Mouse (Mus musculus) MEL (cell line): ENCODE results near the gene Tsr1. TPM values are rescaled to one million over a fixed set of nuclear protein-coding genes. Genes with fewer than 3 reads are reported as not detected.

Experiments
- DNase-seq: peaks from one replicate; pipeline ENCODE4 v3.0.0; 2011; ENCODE audit warnings: low read depth, low spot score
- H3K27ac ChIP-seq: 2 replicates; pipeline ENCODE4 v1.5.1; 2012; ENCODE audit warnings: low read depth, mild to moderate bottlenecking, control low read depth, low read length, moderate library complexity; ENCODE audit not compliant: control insufficient read depth
- H3K27me3 ChIP-seq, 2 experiments: fragments of 150-350 bp in 1 of 2; sonication (generic) in 1 of 2; 2 replicates each; pipeline ENCODE4 v1.6.1; 2012; ENCODE audit warnings: low read length in 2 of 2, mild to moderate bottlenecking in 2 of 2, improper control_type of control experiment in 1 of 2, moderate library complexity in 1 of 2; ENCODE audit not compliant: insufficient read depth in 2 of 2, control insufficient read depth in 1 of 2
- H3K36me3 ChIP-seq, 2 experiments: 2 replicates each; pipeline ENCODE4 v1.6.1; 2012 to 2014; ENCODE audit warnings: low read length in 2 of 2, improper control_type of control experiment in 1 of 2, inconsistent platforms in 1 of 2, mild to moderate bottlenecking in 1 of 2; ENCODE audit not compliant: insufficient read depth in 2 of 2, control insufficient read depth in 1 of 2
- H3K4me1 ChIP-seq, 2 experiments: fragments of 150-350 bp in 1 of 2; sonication (generic) in 1 of 2; 2 replicates each; pipeline ENCODE4 v1.6.1; 2012; ENCODE audit warnings: low read length in 2 of 2, improper control_type of control experiment in 1 of 2, mild to moderate bottlenecking in 1 of 2; ENCODE audit not compliant: insufficient read depth in 2 of 2, control insufficient read depth in 1 of 2
- H3K4me3 ChIP-seq, 2 experiments: fragments of 150-350 bp in 1 of 2; sonication (generic) in 1 of 2; 2 replicates each; pipeline ENCODE4 v1.5.1; 2012; ENCODE audit warnings: low read depth in 2 of 2, low read length in 2 of 2, mild to moderate bottlenecking in 2 of 2, moderate library complexity in 2 of 2, control low read depth in 1 of 2, improper control_type of control experiment in 1 of 2; ENCODE audit not compliant: control insufficient read depth in 1 of 2, insufficient read depth in 1 of 2
- H3K79me2 ChIP-seq: 2 replicates; pipeline ENCODE4 v1.6.1; 2012; ENCODE audit warnings: mild to moderate bottlenecking, low read length, moderate library complexity; ENCODE audit not compliant: control insufficient read depth, poor library complexity, insufficient read depth
- H3K9ac ChIP-seq: 2 replicates; pipeline ENCODE4 v1.6.1; 2012; ENCODE audit warnings: low read depth, mild to moderate bottlenecking, control low read depth, low read length, moderate library complexity; ENCODE audit not compliant: control insufficient read depth, poor library complexity, severe bottlenecking
- H3K9me3 ChIP-seq: fragments of 150-350 bp; sonication (generic); replicated peaks from 2 replicates; pipeline ENCODE4 v1.6.1; 2012; ENCODE audit warnings: mild to moderate bottlenecking, low read length, improper control_type of control experiment, moderate library complexity; ENCODE audit not compliant: insufficient read depth
- BHLHE40 ChIP-seq: IDR thresholded peaks from 2 replicates; pipeline ENCODE4 v1.6.1; 2012; ENCODE audit warnings: low read depth, mild to moderate bottlenecking, inconsistent platforms, low read length, improper control_type of control experiment, borderline replicate concordance
- CHD1 ChIP-seq: IDR thresholded peaks from 2 replicates; pipeline ENCODE4 v1.6.1; 2012; ENCODE audit warnings: low read depth, mild to moderate bottlenecking, inconsistent platforms, low read length, improper control_type of control experiment
- CTCF ChIP-seq, 3 experiments: IDR thresholded peaks in 2 of 3; conservative IDR thresholded peaks in 1 of 3; 2 replicates each; pipeline ENCODE4 v1.5.1; 2011 to 2012; ENCODE audit warnings: low read length in 3 of 3, low read depth in 2 of 3, mild to moderate bottlenecking in 2 of 3, improper control_type of control experiment in 1 of 3, inconsistent platforms in 1 of 3, mixed read lengths in 1 of 3, moderate library complexity in 1 of 3; ENCODE audit not compliant: control insufficient read depth in 1 of 3, insufficient read depth in 1 of 3, poor library complexity in 1 of 3, severe bottlenecking in 1 of 3
- E2F4 ChIP-seq: IDR thresholded peaks from 2 replicates; pipeline ENCODE4 v1.6.1; 2011; ENCODE audit warnings: low read depth, low read length, improper control_type of control experiment, borderline replicate concordance
- ELF1 ChIP-seq: IDR thresholded peaks from 2 replicates; pipeline ENCODE4 v1.6.1; 2014; ENCODE audit warnings: low read depth, mild to moderate bottlenecking, inconsistent platforms, low read length, improper control_type of control experiment, moderate library complexity
- EP300 ChIP-seq, 2 experiments: IDR thresholded peaks; 2 replicates each; pipeline ENCODE4 v1.6.1; 2011; ENCODE audit warnings: improper control_type of control experiment in 2 of 2, low read length in 2 of 2, low read depth in 1 of 2, mild to moderate bottlenecking in 1 of 2
- GABPA ChIP-seq: IDR thresholded peaks from 2 replicates; pipeline ENCODE4 v1.6.1; 2012; ENCODE audit warnings: low read depth, mild to moderate bottlenecking, inconsistent platforms, low read length, improper control_type of control experiment, moderate library complexity
- HCFC1 ChIP-seq: IDR thresholded peaks from 2 replicates; pipeline ENCODE4 v1.6.1; 2012; ENCODE audit warnings: low read depth, mild to moderate bottlenecking, inconsistent platforms, low read length, improper control_type of control experiment, moderate library complexity
- JUND ChIP-seq: IDR thresholded peaks from 2 replicates; pipeline ENCODE4 v1.6.1; 2011; ENCODE audit warnings: low read depth, mild to moderate bottlenecking, improper control_type of control experiment, low read length
- KAT2A ChIP-seq: conservative IDR thresholded peaks from 2 replicates; pipeline ENCODE4 v1.6.1; 2012; ENCODE audit warnings: low read depth, low read length, improper control_type of control experiment, inconsistent platforms
- MAX ChIP-seq: IDR thresholded peaks from 2 replicates; pipeline ENCODE4 v1.6.1; 2011; ENCODE audit warnings: low read length, improper control_type of control experiment
- MAZ ChIP-seq: IDR thresholded peaks from 2 replicates; pipeline ENCODE4 v1.6.1; 2012; ENCODE audit warnings: low read depth, mild to moderate bottlenecking, inconsistent platforms, low read length, improper control_type of control experiment
- MEF2A ChIP-seq: IDR thresholded peaks from 2 replicates; pipeline ENCODE4 v1.6.1; 2014; ENCODE audit warnings: low read depth, mild to moderate bottlenecking, inconsistent platforms, low read length, improper control_type of control experiment; ENCODE audit not compliant: poor library complexity, insufficient replicate concordance, severe bottlenecking; ENCODE audit errors: extremely low read depth
- MXI1 ChIP-seq: IDR thresholded peaks from 2 replicates; pipeline ENCODE4 v1.6.1; 2011; ENCODE audit warnings: mild to moderate bottlenecking, low read depth, low read length, improper control_type of control experiment
- MYB ChIP-seq: IDR thresholded peaks from 2 replicates; pipeline ENCODE4 v1.6.1; 2011; ENCODE audit warnings: mild to moderate bottlenecking, low read depth, low read length, improper control_type of control experiment
- MYC ChIP-seq: IDR thresholded peaks from 2 replicates; pipeline ENCODE4 v1.6.1; 2011; ENCODE audit warnings: low read depth, mild to moderate bottlenecking, low read length, improper control_type of control experiment, moderate library complexity
- NRF1 ChIP-seq: IDR thresholded peaks from 2 replicates; pipeline ENCODE4 v1.6.1; 2014; ENCODE audit warnings: low read depth, mild to moderate bottlenecking, inconsistent platforms, low read length, improper control_type of control experiment, moderate library complexity; ENCODE audit not compliant: poor library complexity, insufficient read depth, severe bottlenecking
- POLR2A ChIP-seq, 2 experiments: IDR thresholded peaks; 2 replicates each; pipeline ENCODE4 v1.6.1; 2011 to 2012; ENCODE audit warnings: low read length in 2 of 2, mild to moderate bottlenecking in 2 of 2, control low read depth in 1 of 2, improper control_type of control experiment in 1 of 2, low read depth in 1 of 2, moderate library complexity in 1 of 2; ENCODE audit not compliant: control insufficient read depth in 1 of 2, insufficient read depth in 1 of 2, poor library complexity in 1 of 2
- POLR2AphosphoS2 ChIP-seq: IDR thresholded peaks from 2 replicates; pipeline ENCODE4 v1.6.1; 2011; ENCODE audit warnings: low read length, improper control_type of control experiment
- RAD21 ChIP-seq: IDR thresholded peaks from 2 replicates; pipeline ENCODE4 v1.6.1; 2011; ENCODE audit warnings: mild to moderate bottlenecking, low read depth, low read length, improper control_type of control experiment
- RCOR1 ChIP-seq: IDR thresholded peaks from 2 replicates; pipeline ENCODE4 v1.6.1; 2012; ENCODE audit warnings: low read depth, mild to moderate bottlenecking, inconsistent platforms, low read length, improper control_type of control experiment
- SIN3A ChIP-seq: IDR thresholded peaks from 2 replicates; pipeline ENCODE4 v1.6.1; 2012; ENCODE audit warnings: low read length, improper control_type of control experiment, inconsistent platforms
- TAL1 ChIP-seq: IDR thresholded peaks from 2 replicates; pipeline ENCODE4 v1.6.1; 2012; ENCODE audit warnings: mild to moderate bottlenecking, inconsistent platforms, low read length, moderate library complexity, mixed read lengths
- TCF12 ChIP-seq: IDR thresholded peaks from 2 replicates; pipeline ENCODE4 v1.6.1; 2014; ENCODE audit warnings: low read depth, mild to moderate bottlenecking, inconsistent platforms, low read length, improper control_type of control experiment, moderate library complexity
- UBTF ChIP-seq: IDR thresholded peaks from 2 replicates; pipeline ENCODE4 v1.6.1; 2012; ENCODE audit warnings: low read depth, mild to moderate bottlenecking, inconsistent platforms, low read length, improper control_type of control experiment, moderate library complexity, borderline replicate concordance; ENCODE audit not compliant: insufficient read depth
- USF1 ChIP-seq: IDR thresholded peaks from 2 replicates; pipeline ENCODE4 v1.6.1; 2014; ENCODE audit warnings: low read depth, mild to moderate bottlenecking, inconsistent platforms, low read length, improper control_type of control experiment, moderate library complexity
- USF2 ChIP-seq, 2 experiments: IDR thresholded peaks; 2 replicates each; pipeline ENCODE4 v1.6.1; 2011 to 2012; ENCODE audit warnings: improper control_type of control experiment in 2 of 2, low read length in 2 of 2, borderline replicate concordance in 1 of 2, inconsistent platforms in 1 of 2, low read depth in 1 of 2, mild to moderate bottlenecking in 1 of 2; ENCODE audit not compliant: insufficient read depth in 1 of 2
- ZC3H11A ChIP-seq: IDR thresholded peaks from 2 replicates; pipeline ENCODE4 v1.6.1; 2012; ENCODE audit warnings: low read depth, mild to moderate bottlenecking, inconsistent platforms, low read length, improper control_type of control experiment
- ZMIZ1 ChIP-seq: IDR thresholded peaks from 2 replicates; pipeline ENCODE4 v1.6.1; 2012; ENCODE audit warnings: low read depth, mild to moderate bottlenecking, inconsistent platforms, low read length, improper control_type of control experiment, moderate library complexity
- ZNF384 ChIP-seq: IDR thresholded peaks from 2 replicates; pipeline ENCODE4 v1.6.1; 2012; ENCODE audit warnings: low read depth, mild to moderate bottlenecking, inconsistent platforms, low read length, improper control_type of control experiment
- polyA plus RNA-seq, 2 experiments: library from polyadenylated mRNA; stranded (reverse) in 1 of 2; unstranded in 1 of 2; fragments of >175 nt in 1 of 2; fragments of >200 nt in 1 of 2; gene quantifications; 2 replicates each; pipeline versions ENCODE4 v1.2.1 to v1.2.4; 2012; ENCODE audit warnings: low replicate concordance in 2 of 2, low read depth in 1 of 2; ENCODE audit not compliant: insufficient read length in 2 of 2, insufficient read depth in 1 of 2, missing spikeins in 1 of 2
- total RNA-seq: library from RNA; depleted of rRNA; stranded (reverse); fragments of 300-350 nt; gene quantifications from 2 replicates; pipeline ENCODE4 v1.2.3, GENCODE M21; 2012

Tsr1 gene
- total and polyA plus RNA-seq, 3 experiments, result 123 to 178 (median 129) TPM

DNA sequence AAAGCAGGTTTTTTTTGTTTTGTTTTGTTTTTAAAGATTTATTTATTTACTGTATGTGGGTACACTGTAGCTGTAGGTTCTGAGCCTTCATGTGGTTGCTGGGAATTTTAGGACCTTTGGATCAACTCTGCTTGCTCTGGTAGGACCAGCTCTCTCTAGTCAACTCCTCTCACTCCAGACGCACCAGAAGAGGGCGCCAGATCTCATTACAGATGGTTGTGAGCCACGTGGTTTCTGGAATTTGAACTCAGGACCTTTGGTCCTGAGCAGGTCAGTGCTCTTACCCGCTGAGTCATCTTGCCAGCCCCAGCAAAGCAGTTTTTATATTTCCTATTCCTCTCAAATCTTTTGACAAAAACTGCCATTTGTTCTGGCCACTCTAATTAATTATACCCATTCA lies 26.3 kb downstream of the Tsr1 start (continued):
- 0 out of 4 replicates have a peak, but pooled peaks of 1 of the 2 experiments have one; percentile 7 for TF ChIP-seq USF2 (IDR thresholded peaks at IDR 0.05; ENCODE audit: borderline replicate concordance in 1 of 2, insufficient read depth in 1 of 2, low read depth in 1 of 2, low read length in 2 of 2)
- TF ChIP-seq RAD21, result peak; percentile 7; the same call in 1 of the 2 replicates
- TF ChIP-seq RCOR1, result no peak
- no peak for TF ChIP-seq ZMIZ1
- no peak for TF ChIP-seq ZNF384
- TF ChIP-seq MAZ, result no peak
- TF ChIP-seq CHD1, result no peak
- no peak for TF ChIP-seq HCFC1
- peak; percentile 92 for TF ChIP-seq MYC

DNA sequence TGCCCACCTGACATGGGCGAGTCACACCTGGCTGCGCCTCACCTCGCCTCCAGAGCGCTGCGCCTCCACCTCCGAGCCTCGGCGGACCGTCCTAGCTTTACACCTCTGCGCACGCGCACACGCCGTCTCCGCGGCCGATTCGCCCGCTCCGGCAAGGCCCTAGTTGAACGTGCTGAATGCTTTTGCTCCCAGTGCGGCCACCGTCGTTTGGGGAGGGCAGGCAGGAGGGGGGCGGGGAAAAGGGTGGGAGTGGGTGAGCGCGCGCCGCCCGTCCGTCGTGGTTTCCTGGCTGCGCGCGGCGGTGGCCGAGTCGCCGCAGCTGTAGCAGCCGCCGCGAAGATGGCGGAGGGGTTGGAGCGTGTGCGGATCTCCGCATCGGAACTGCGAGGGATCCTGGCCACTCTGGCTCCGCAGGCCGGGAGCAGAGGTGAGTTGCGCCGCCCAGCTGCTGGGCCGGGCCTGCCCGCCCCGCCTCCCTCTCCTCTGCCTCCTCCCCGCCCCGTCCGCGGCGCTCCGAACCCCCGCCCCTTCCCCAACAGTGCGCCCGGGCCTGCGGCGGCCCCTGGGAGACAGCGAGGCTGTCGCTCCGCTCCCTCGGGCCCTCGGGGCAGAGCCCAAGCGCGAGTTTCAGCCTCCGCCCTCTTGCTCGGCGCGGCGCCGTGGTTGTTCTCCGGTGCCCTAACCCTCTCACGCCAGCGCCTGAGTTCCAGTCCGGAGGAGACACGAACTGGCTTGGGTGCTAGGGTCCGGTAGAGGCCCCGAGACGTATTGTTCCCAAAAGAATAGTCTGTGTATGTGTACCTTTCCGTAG lies 27.9 kb downstream of the Tsr1 start, which contains the start of the genes Smg6 and Srr:
TSS of gene Smg6 (plus strand) at position 247 of the 811 bp plus-strand sequence.
TSS of gene Srr (minus strand) at position 372 of the 811 bp plus-strand sequence.
- Histone ChIP-seq H3K9ac (peak within 1 kb of the TSS; percentile 93), H3K9me3 (no peaks in the 10 kb centered on the region), H3K36me3 (peaks cover 2 to 26% of the 10 kb centered on the region in 2 experiments), H3K27ac (peak within 1 kb of the TSS; percentile 91), H3K4me1 (peaks cover 9 to 10% of the 10 kb centered on the region in 2 experiments), H3K4me3 (peak within 1 kb of the TSS; percentile 95 to 97), H3K27me3 (no peaks in the 10 kb centered on the region), H3K79me2 (peaks cover 36% of the 10 kb centered on the region)
- peak; percentile 99 for DNase-seq
- TF ChIP-seq KAT2A (peak; percentile 66; the same call in 1 of the 2 replicates), CTCF (IDR thresholded peaks at IDR 0.05 in 2 of 3, conservative IDR thresholded peaks at IDR 0.05 in 1 of 3; ENCODE audit: control insufficient read depth in 1 of 3, insufficient read depth in 1 of 3, low read depth in 2 of 3, low read length in 3 of 3, poor library complexity in 1 of 3, severe bottlenecking in 1 of 3) (0 out of 6 replicates have a peak, but pooled peaks of 1 of the 3 experiments have one; percentile 1), UBTF (peak; percentile 47; the same call in 1 of the 2 replicates), USF1 (0 out of 2 replicates have a peak, but pooled peaks have one; percentile 38), GABPA (no peak), ELF1 (peak; percentile 66), MAX (peak; percentile 75), MYC (peak; percentile 55; the same call in 1 of the 2 replicates), TCF12 (peak; percentile 53; the same call in 1 of the 2 replicates), ZMIZ1 (peak; percentile 42; the same call in 1 of the 2 replicates), USF2 (IDR thresholded peaks at IDR 0.05; ENCODE audit: borderline replicate concordance in 1 of 2, insufficient read depth in 1 of 2, low read depth in 1 of 2, low read length in 2 of 2) (no peak), E2F4 (no peak), JUND (no peak), POLR2AphosphoS2 (peak; percentile 75), HCFC1 (peak; percentile 91), POLR2A (IDR thresholded peaks at IDR 0.05; ENCODE audit: control insufficient read depth in 1 of 2, insufficient read depth in 1 of 2, low read depth in 1 of 2, low read length in 2 of 2, poor library complexity in 1 of 2) (peak; percentile 85 to 87), NRF1 (peak; percentile 91), MXI1 (peak; percentile 70), EP300 (IDR thresholded peaks at IDR 0.05; ENCODE audit: low read depth in 1 of 2, low read length in 2 of 2) (0 out of 4 replicates have a peak, but pooled peaks of 1 of the 2 experiments have one; percentile 22), MEF2A (peak; percentile 65; the same call in 1 of the 2 replicates), MAZ (peak; percentile 98), CHD1 (peak; percentile 36; the same call in 1 of the 2 replicates), SIN3A (peak; percentile 66), ZC3H11A (no peak), MYB (no peak), TAL1 (no peak), BHLHE40 (peak; percentile 68)
